Comparison of ENCODE assay signal across 27 mouse cellular contexts in genomic region chr12:105695848-105696247, GRCm38 (mm10). TPM values are rescaled to one million over a fixed set of nuclear protein-coding genes. Genes with fewer than 3 reads are reported as not detected.
"Had no signal": no experiment of that assay in that cellular context is flagged by ENCODE, and none has a peak within 500 bp of the region (broad histone marks: within the 10 kb centered on the region; RNA-seq: fewer than 3 reads in every experiment).

No protein-coding gene starts in this region.

- H3K4me3 ChIP-seq: heart, adult 2 months; heart, embryonic 13.5 days; heart, embryonic 15.5 days; hindbrain, embryonic 12.5 days; intestine, embryonic 15.5 days; limb, embryonic 13.5 days; limb, embryonic 15.5 days; liver, embryonic 12.5 days had no signal

- DNase-seq: gastrocnemius, postnatal 14 days; gastrocnemius, postnatal 36 days; heart, adult 11 months; heart, adult 2 months; heart, postnatal 14 days; heart, postnatal 36 days; kidney, adult 18-20 months; kidney, adult 8-10 months; kidney, postnatal 10 days; kidney, postnatal 25 days; kidney, postnatal 4 days; layer of hippocampus, adult 9-11 months; layer of hippocampus, postnatal 36 days; left cerebral cortex, postnatal 4 days had no signal

- H3K4me1 ChIP-seq: heart, embryonic 13.5 days; heart, embryonic 15.5 days; hindbrain, embryonic 12.5 days; intestine, embryonic 15.5 days; limb, embryonic 13.5 days; limb, embryonic 15.5 days had no signal

- H3K27ac ChIP-seq: heart, adult 2 months; heart, embryonic 13.5 days; heart, embryonic 15.5 days; hindbrain, embryonic 12.5 days; hindbrain, embryonic 14.5 days; intestine, embryonic 15.5 days; limb, embryonic 13.5 days; limb, embryonic 15.5 days; liver, embryonic 12.5 days; liver, embryonic 14.5 days had no signal

- H3K9me3 ChIP-seq: heart, embryonic 13.5 days; heart, embryonic 15.5 days; hindbrain, embryonic 12.5 days; intestine, embryonic 15.5 days; limb, embryonic 13.5 days; limb, embryonic 15.5 days; liver, embryonic 12.5 days had no signal

- H3K27me3 ChIP-seq: heart, embryonic 13.5 days; heart, embryonic 15.5 days; hindbrain, embryonic 12.5 days; intestine, embryonic 15.5 days; limb, embryonic 13.5 days; limb, embryonic 15.5 days; liver, embryonic 12.5 days had no signal

- H3K9ac ChIP-seq: heart, embryonic 13.5 days; heart, embryonic 15.5 days; hindbrain, embryonic 12.5 days; hindbrain, embryonic 14.5 days; intestine, embryonic 15.5 days; limb, embryonic 13.5 days; limb, embryonic 15.5 days; liver, embryonic 12.5 days; liver, embryonic 14.5 days had no signal

RNA-seq across cellular contexts. Expression of gene Ak7, which starts 9.9 kb away (rescaled TPM):
- total RNA-seq: gastrocnemius, adult 8-10 months; gastrocnemius, postnatal 14 days; gastrocnemius, postnatal 36 days; heart, adult 2 months; heart, postnatal 36 days; hematopoietic stem cell, adult 5-6 weeks had no signal
- polyA plus RNA-seq: kidney, embryonic 14.5 days; liver, adult 2 months had no signal
